Mouse (Mus musculus) liver, postnatal 0 days (tissue): Measurements from ENCODE around the gene Gper1.
A peak's percentile ranks its signal among the peaks of the same experiment; 100 is the strongest.

ENCODE experiments used
- CTCF ChIP-seq: sonication (generic); IDR thresholded peaks from 2 replicates; pipeline ENCODE4 v1.5.1; 2016; ENCODE audit warnings: antibody characterized with exemption, low read depth
- EP300 ChIP-seq: IDR thresholded peaks from 2 replicates; pipeline ENCODE4 v1.6.1; 2016; ENCODE audit warnings: antibody characterized with exemption, low read depth, mild to moderate bottlenecking

DNA sequence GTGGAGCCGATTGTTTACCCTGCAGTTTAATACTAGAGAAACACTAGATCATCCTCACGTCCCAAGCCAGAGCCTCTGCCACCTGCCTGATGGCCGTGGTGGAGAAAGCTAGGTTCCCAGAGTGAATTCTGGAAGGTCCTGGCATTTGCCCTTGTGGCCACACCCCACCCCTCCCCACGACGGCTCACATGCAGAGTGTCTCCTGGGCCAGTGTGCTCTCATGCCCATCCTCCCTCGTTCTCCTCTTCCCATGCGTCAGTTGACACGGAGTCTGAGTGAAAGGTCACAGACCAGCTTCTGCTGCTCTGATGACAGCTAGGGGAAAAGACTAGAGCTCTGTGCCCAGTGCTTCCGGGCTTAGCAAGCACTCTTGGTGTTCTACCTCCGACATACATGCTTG lies 38.4 kb upstream of the Gper1 start:
- TF ChIP-seq EP300 (peak; percentile 56; the same call in 1 of the 2 replicates), CTCF (0 out of 2 replicates have a peak, but pooled peaks have one; percentile 7)
